Mouse (Mus musculus): ENCODE data around the gene Il27ra.
"Not testable (repeated sequence)": the region's sequence is repeated elsewhere in the genome, so short reads cannot be mapped to it uniquely, and the experiment has no call there.

Il27ra gene

DNA sequence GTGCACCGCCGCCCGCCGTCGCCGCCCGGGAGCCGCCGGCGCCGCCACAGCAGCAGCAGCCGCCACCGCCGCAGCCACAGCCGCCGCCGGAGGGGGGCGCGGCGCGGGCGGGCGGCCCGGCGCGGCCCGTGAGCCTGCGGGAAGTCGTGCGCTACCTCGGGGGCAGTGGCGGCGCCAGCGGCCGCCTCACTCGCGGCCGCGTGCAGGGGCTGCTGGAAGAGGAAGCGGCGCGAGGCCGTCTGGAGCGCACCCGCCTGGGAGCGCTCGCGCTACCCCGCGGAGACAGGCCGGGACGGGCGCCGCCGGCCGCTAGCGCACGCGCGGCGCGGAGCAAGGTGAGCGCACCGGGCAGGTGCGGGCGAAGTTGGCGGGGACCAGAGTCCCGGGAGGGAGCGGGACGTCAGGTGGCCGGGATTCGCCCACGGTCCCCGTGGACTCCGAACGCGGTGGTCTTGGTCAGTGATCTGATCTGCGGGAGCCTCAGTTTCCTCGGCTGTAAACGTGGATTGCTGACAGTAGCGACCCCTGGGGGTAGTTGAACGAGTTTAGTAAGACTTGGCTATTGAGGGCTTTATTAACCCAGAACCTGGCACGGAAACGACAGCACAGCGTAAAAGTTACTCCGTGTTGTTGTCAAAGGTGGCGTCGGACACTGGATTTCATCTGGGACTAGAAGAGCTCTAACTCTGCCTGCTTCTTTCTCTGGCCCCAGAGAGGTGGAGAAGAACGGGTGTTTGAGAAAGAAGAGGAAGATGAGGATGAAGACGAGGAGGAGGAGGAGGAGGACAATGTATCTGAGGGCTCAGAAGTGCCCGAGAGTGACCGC lies 43.9 kb downstream of the Il27ra start:
- in situ Hi-C loops (cut with MboI; ENCODE audit: low sequenced_read_pairs): no loop called here

DNA sequence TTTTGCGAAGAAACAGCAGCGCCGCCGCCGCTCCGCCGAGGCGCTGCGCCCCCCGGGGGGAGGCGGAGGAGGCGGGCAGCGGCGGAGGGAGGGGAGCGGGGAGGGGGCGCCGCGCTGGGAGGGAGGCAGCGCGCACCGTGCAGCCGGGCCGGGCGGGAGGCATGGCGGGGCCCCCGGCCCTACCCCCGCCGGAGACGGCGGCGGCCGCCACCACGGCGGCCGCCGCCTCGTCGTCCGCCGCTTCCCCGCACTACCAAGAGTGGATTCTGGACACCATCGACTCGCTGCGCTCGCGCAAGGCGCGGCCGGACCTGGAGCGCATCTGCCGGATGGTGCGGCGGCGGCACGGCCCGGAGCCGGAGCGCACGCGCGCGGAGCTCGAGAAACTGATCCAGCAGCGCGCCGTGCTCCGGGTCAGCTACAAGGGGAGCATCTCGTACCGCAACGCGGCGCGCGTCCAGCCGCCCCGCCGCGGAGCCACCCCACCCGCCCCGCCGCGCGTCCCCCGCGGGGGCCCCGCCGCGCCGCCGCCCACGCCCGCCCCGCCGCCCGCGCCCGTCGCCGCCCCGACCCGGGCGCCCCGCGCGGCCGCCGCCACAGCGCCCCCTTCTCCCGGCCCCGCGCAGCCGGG lies 44.8 kb downstream of the Il27ra start, which contains the start of gene Samd1:
Gene Samd1, plus strand, starts transcription at position 162 of the 631 bp plus-strand sequence.
- in situ Hi-C loops (cut with MboI; ENCODE audit: low sequenced_read_pairs): no loop called here

DNA sequence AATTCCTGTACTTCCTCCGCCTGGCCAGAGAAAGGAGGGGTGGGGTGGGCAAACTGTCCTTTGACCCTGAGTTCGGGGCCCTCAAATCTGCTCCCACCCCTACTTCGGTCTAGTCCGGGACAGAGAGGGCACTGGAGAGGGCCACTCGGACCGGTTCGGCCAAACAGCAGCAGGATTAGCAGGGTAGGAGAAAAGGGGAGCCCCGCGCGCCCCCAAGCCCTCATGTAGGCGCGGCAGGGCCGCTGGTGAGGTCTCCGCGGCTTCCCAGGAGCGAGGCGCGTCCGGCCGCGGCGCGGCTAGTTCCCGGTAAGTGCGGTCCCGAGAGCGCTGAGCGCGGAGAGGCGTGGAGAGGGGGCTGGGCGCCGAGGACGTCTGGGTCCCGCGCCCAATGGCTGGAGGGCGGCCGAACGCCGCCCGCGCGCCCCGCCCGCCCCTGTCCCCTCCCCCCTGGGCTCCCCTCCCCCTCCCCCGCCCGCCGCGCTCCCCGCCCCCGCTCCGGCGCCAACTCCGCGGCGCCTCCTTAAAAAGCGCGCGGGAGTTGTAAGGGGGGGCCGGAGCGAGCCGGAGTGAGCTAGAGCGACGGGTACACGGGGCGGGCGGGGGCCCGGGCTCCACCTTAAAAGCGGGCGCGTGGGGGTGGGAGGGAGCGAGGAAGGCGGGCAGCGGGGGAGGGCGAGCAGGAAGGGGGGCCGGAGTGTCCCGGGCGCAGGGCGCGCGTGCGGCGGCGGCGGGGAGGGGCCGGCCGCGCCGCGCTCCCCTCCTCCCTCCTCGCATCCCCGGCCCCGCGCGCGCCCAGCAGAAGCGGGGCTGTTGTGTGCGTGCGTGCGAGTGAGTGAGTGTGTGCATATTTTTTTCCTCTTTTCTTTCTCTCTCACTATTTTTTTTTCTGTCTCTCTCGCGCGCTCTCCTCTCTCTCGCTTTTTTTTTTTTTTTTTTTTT lies 45.6 kb downstream of the Il27ra start:
- in situ Hi-C loops (cut with MboI; ENCODE audit: low sequenced_read_pairs): no loop called here

DNA sequence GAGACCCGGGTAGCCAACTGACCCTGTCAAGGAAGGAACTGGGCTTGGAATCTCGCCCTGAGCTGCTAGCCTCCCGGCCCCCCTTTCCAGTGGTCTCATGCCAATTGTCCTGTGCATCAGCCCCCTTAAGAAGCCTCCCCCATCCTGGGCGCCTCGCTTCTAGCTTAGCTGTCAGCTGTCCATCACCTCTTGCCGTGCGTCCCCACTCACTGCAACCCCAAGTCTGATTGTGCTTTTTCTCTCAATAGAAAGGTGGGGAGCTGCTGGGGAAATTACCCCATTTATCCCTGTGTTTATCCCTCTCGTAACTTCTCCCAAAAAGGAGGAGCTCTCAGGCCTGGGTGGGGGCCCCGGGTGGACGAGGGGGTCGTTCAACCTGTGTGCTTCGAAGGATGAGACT lies 46.4 kb downstream of the Il27ra start:
- in situ Hi-C loops (cut with MboI; ENCODE audit: low sequenced_read_pairs): no loop called here

DNA sequence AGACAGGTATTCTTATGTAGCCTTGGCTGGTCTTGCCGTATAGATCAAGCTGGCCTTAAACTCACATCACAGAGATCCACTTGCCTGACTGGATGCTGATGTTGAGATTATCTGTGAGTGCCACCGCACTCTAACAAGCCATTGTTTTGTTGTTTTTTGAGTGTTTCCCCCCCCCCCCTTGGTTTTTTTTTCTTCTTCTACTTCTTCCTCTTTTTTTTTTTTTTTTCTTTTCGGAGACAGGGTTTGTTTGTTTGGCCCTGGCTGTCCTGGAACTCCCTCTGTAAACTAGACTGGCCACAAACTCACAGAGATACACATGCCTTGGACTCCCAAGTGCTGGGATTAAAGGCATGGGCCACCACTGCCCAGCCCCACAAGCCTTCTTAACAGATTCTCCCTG lies 48.4 kb downstream of the Il27ra start:
- in situ Hi-C loops (cut with MboI; ENCODE audit: low sequenced_read_pairs): no loop called here

DNA sequence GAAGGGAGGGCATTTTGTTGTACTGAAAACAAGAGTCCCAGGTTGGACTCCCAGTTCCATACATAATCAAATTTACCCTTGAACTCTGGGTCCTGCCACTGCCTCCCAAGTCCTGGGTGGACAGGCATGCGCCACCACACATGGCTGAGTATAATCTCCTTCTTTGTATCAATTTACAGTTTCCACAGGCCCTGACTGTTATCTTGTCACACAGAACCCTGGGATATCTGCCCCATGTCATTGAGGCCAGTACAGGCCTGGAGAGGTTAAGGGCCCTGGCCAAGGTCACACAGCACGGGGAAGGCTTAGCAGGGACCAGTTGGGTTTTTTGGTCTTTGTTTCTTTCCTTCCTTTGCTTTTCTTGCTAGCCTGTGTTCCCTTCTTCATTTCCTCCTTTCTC lies 49.9 kb downstream of the Il27ra start:
- in situ Hi-C loops (cut with MboI; ENCODE audit: low sequenced_read_pairs): no loop called here

DNA sequence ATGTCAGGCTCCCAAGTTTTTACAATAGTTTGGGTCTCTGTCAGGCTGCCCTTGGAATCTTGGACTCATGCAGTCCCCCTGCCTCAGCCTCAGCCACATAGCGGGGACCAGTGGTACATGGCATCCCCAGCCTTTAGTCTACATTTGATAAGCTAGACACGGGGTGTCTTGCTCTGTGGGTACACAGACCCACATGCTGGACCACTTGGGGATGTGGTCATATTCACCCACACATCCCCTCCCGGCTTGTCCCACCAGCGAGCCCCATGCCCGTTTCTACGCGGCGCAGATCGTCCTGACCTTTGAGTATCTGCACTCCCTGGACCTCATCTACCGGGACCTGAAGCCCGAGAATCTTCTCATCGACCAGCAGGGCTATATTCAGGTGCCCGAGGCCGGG lies 52.2 kb downstream of the Il27ra start:
- in situ Hi-C loops (cut with MboI; ENCODE audit: low sequenced_read_pairs): no loop called here

DNA sequence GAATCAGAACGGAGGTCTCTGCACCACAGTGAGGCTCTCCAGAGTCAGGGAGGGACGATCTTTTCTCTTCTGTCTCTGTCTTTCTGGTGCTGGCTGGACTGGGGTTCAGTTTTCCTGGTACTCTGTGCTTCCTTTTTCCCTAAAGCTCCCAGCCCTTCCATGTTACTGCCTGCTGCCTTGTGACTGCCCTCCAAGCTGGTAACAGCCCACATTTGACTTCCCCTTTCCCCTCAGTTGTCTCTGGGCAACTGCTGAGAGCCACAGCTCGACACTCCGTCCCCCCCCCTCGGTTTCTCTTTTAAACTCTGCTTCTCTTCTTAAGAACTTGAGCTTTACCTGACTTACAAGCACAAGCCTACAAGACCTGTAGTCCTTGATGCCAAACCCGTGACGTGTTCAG lies 53.1 kb downstream of the Il27ra start:
- in situ Hi-C loops (cut with MboI; ENCODE audit: low sequenced_read_pairs): no loop called here

DNA sequence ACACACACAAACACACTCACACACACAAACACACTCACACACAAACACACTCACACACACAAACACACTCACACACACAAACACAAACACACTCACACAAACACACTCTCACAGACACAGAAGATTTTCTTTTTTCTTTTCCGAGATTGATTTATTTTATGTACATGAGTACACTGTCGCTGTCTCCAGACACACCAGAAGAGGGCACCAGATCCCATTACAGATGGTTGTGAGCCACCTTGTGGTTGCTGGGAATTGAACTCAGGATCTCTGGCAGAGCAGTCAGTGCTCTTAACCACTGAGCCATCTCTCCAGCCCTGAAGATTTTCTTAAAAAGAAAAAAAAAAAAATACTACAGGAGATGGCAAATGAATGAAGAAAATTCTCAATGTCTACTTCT lies 59.2 kb downstream of the Il27ra start:
- in situ Hi-C loops (cut with MboI; ENCODE audit: low sequenced_read_pairs): not testable (repeated sequence)

DNA sequence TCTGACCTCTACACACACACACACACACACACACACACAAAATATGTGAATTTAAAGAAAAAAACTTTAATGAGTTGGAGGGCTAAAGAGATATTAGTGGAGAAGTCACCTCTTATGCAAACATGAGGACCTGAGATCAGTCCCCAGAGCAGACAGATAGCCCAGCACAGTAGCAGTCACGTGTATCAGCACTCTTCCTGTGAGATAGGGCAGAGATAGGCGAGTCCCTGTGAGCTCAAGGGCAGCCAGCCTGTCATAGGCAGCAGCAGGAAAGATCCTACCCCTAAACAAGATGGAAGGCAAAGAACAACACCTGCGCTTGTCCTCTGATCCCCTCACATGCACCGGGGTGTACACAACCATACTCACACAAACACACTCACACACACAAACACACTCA lies 59.9 kb downstream of the Il27ra start:
- in situ Hi-C loops (cut with MboI; ENCODE audit: low sequenced_read_pairs): no loop called here

DNA sequence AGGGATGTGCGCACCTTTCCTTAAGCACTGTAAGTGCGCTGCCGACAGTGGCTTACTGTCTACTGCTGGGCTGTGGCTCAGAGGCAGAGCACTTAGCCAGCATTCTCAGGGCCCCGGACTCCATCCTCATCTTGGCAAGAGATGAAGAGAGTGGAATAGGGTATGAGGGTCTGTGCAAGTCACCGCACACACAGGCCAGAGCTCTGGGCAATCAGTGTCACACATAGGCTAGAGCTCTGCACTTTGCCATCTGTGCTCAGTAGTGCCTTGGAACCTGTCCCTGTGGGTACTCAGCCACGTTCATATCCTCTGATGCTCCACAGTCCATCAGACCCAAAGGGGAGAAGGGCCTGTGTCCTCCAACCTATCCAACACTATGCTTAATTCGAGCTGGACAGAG lies 60.9 kb downstream of the Il27ra start:
- in situ Hi-C loops (cut with MboI; ENCODE audit: low sequenced_read_pairs): no loop called here

DNA sequence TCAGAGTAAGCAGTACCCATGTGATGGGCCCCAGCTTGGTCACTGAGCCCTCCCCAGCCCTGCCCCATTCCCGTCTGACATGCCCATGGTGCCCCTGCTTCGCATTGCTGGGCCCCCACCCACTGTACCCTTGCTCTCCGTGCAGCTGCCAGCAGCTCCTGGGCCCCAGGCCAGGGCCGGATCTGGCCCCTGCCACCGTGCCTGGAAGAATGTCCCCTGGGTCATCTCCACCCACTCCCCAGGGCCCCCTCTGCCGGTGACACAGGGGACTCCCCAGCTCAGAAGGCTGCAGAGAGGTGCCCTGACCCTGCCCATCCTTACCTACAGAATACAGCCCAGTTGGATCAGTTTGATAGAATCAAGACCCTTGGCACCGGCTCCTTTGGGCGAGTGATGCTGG lies 61.5 kb downstream of the Il27ra start:
- in situ Hi-C loops (cut with MboI; ENCODE audit: low sequenced_read_pairs): no loop called here

All from CH12F3 (cell line).